Mouse (Mus musculus) forebrain, embryonic 16.5 days (tissue): Measurements from ENCODE around the gene Ogfr. TPM values are rescaled to one million over a fixed set of nuclear protein-coding genes. Genes with fewer than 3 reads are reported as not detected.
A peak's percentile ranks its signal among the peaks of the same experiment; 100 is the strongest.

Experiments
- ATAC-seq: fragments of 200-750 bp; cut with Nextera tagmentation; 2 replicates; pipeline ENCODE4 v1.8.0; 2017; ENCODE audit warnings: mild to moderate bottlenecking, moderate library complexity
- H3K27ac ChIP-seq: fragments of 300-500 bp; sonication (generic); 2 replicates; pipeline ENCODE4 v1.5.1; 2014; ENCODE audit warnings: low read length, control low read depth
- H3K27me3 ChIP-seq: fragments of 300-500 bp; sonication (generic); replicated peaks from 2 replicates; pipeline ENCODE4 v1.6.1; 2014; ENCODE audit warnings: low read length; ENCODE audit not compliant: control insufficient read depth, insufficient read depth
- H3K36me3 ChIP-seq: fragments of 300-500 bp; sonication (generic); 2 replicates; pipeline ENCODE4 v1.6.1; 2014; ENCODE audit not compliant: control insufficient read depth, insufficient read depth
- H3K4me1 ChIP-seq: fragments of 300-500 bp; sonication (generic); replicated peaks from 2 replicates; pipeline ENCODE4 v1.6.1; 2014; ENCODE audit warnings: low read length; ENCODE audit not compliant: control insufficient read depth, insufficient read depth
- H3K4me2 ChIP-seq: fragments of 300-500 bp; sonication (generic); 2 replicates; pipeline ENCODE4 v1.6.1; 2014; ENCODE audit warnings: mild to moderate bottlenecking, low read length, control low read depth
- H3K4me3 ChIP-seq: fragments of 300-500 bp; sonication (generic); replicated peaks from 2 replicates; pipeline ENCODE4 v1.5.1; 2014; ENCODE audit warnings: mild to moderate bottlenecking, low read length, control low read depth
- H3K9ac ChIP-seq: fragments of 300-500 bp; sonication (generic); replicated peaks from 2 replicates; pipeline ENCODE4 v1.6.1; 2014; ENCODE audit warnings: low read depth, low read length, control low read depth
- H3K9me3 ChIP-seq: fragments of 300-500 bp; sonication (generic); 2 replicates; pipeline ENCODE4 v1.6.1; 2016; ENCODE audit warnings: low read length; ENCODE audit not compliant: control insufficient read depth
- WGBS: fragments of 180-500 bp; shearing (Covaris S2); extraction: QIAGEN DNeasy Blood & Tissue Kit; methylation state at CpG from one replicate; pipeline ENCODE4 v1.1.7; 2014; 5-methylcytosine and 5-hydroxymethylcytosine counted together
- polyA plus RNA-seq: library from polyadenylated mRNA; unstranded; fragments of >200 nt; fragmentation: Nextera tagmentation; extraction: Ambion mirVana; gene quantifications from 2 replicates; pipeline ENCODE4 v1.2.1, GENCODE M21; 2015

Gene Ogfr
- polyA plus RNA-seq, 1 experiment from 2014 or later = 85.5 TPM

GRCm38 (mm10) chr2:180642555-180643260 is 53.7 kb downstream of the Ogfr start, which contains the start of gene Tcfl5:
TSS of gene Tcfl5 (minus strand) at chr2:180642708.
- H3K9me3 ChIP-seq = peaks cover 19% of the 10 kb centered on the region
- no peak within 1 kb of the TSS for H3K9ac ChIP-seq
- no peak for ATAC-seq
- H3K27me3 ChIP-seq = peaks cover 46% of the 10 kb centered on the region
- no peaks in the 10 kb centered on the region for H3K36me3 ChIP-seq
- H3K4me2 ChIP-seq = peak within 1 kb of the TSS; percentile 40
- peak within 1 kb of the TSS; percentile 39 for H3K4me3 ChIP-seq
- peaks cover 5% of the 10 kb centered on the region for H3K4me1 ChIP-seq
- no peak within 1 kb of the TSS for H3K27ac ChIP-seq
- WGBS = 3% methylated on average over 28 of the region's 56 CpGs

GRCm38 (mm10) chr2:180643626-180644025 is 54.6 kb downstream of the Ogfr start:
- Histone ChIP-seq H3K4me2 (no peak overlapping the region), H3K9ac (no peak overlapping the region), H3K4me3 (no peak overlapping the region), H3K9me3 (peaks cover 19% of the 10 kb centered on the region), H3K36me3 (no peaks in the 10 kb centered on the region), H3K27me3 (peaks cover 46% of the 10 kb centered on the region), H3K27ac (no peak overlapping the region), H3K4me1 (peaks cover 5% of the 10 kb centered on the region)
- ATAC-seq = no peak

Other genes starting within 250 kb of the Ogfr start
- 1.3 and 1.5 TPM in 2 replicates for gene Slco4a1, start 133.0 kb upstream of the Ogfr start, polyA plus RNA-seq
- 13.2 and 13.4 TPM in 2 replicates for gene Ntsr1, start 89.3 kb upstream of the Ogfr start, polyA plus RNA-seq
- gene Mrgbp, start 7.9 kb upstream of the Ogfr start, polyA plus RNA-seq = 49.3 and 50.6 TPM in 2 replicates
- 50.8 and 51.5 TPM in 2 replicates for gene Col9a3, start 8.5 kb downstream of the Ogfr start, polyA plus RNA-seq
- gene Tcfl5, start 53.5 kb downstream of the Ogfr start, polyA plus RNA-seq = 0.15 and 0.28 TPM in 2 replicates
- 29.4 and 30.3 TPM in 2 replicates for gene Dido1, start 120.8 kb downstream of the Ogfr start, polyA plus RNA-seq
- gene Gid8, start 120.9 kb downstream of the Ogfr start, polyA plus RNA-seq = 57.2 and 58.3 TPM in 2 replicates
- 0.22 and 0.48 TPM in 2 replicates for gene Slc17a9, start 136.0 kb downstream of the Ogfr start, polyA plus RNA-seq
- gene Bhlhe23, start 187.7 kb downstream of the Ogfr start, polyA plus RNA-seq = 0.13 and 0.75 TPM in 2 replicates